Mouse (Mus musculus) embryonic facial prominence, embryonic 11.5 days (tissue): ENCODE data around the gene Fam45a. TPM values are rescaled to one million over a fixed set of nuclear protein-coding genes. Genes with fewer than 3 reads are reported as not detected.

Source experiments
- ATAC-seq: fragments of 200-750 bp; cut with Nextera tagmentation; replicated peaks from 2 replicates; pipeline ENCODE4 v1.8.0; 2017; ENCODE audit warnings: low read depth; ENCODE audit not compliant: insufficient number of reproducible peaks, low FRiP score, low TSS enrichment
- DNase-seq: peaks from one replicate; pipeline ENCODE4 v3.0.0-alpha.2; 2015; ENCODE audit warnings: low spot score
- H3K27ac ChIP-seq: fragments of 300-500 bp; sonication (generic); replicated peaks from 2 replicates; pipeline ENCODE4 v1.5.1; 2014; ENCODE audit warnings: mild to moderate bottlenecking, low read depth, low read length, control low read depth
- H3K27me3 ChIP-seq: fragments of 300-500 bp; sonication (generic); 2 replicates; pipeline ENCODE4 v1.6.1; 2014; ENCODE audit warnings: mild to moderate bottlenecking, low read length, moderate library complexity, mixed read lengths; ENCODE audit not compliant: control insufficient read depth, insufficient read depth
- H3K36me3 ChIP-seq: fragments of 300-500 bp; sonication (generic); replicated peaks from 2 replicates; pipeline ENCODE4 v1.6.1; 2014; ENCODE audit warnings: low read depth, mild to moderate bottlenecking, low read length, moderate library complexity, mixed read lengths; ENCODE audit not compliant: control insufficient read depth, insufficient read depth
- H3K4me1 ChIP-seq: fragments of 300-500 bp; sonication (generic); 2 replicates; pipeline ENCODE4 v1.6.1; 2014; ENCODE audit warnings: low read length, mixed read lengths; ENCODE audit not compliant: control insufficient read depth, insufficient read depth
- H3K4me2 ChIP-seq: fragments of 300-500 bp; sonication (generic); 2 replicates; pipeline ENCODE4 v1.6.1; 2014; ENCODE audit warnings: low read depth, mild to moderate bottlenecking, control low read depth, low read length, moderate library complexity
- H3K4me3 ChIP-seq: fragments of 300-500 bp; sonication (generic); 2 replicates; pipeline ENCODE4 v1.5.1; 2014; ENCODE audit warnings: low read depth, low read length, control low read depth
- H3K9ac ChIP-seq: fragments of 300-500 bp; sonication (generic); replicated peaks from 2 replicates; pipeline ENCODE4 v1.6.1; 2014; ENCODE audit warnings: mild to moderate bottlenecking, control low read depth, low read length
- H3K9me3 ChIP-seq: fragments of 300-500 bp; sonication (generic); replicated peaks from 2 replicates; pipeline ENCODE4 v1.6.1; 2016; ENCODE audit warnings: mild to moderate bottlenecking, low read length, inconsistent platforms, mixed read lengths; ENCODE audit not compliant: control insufficient read depth
- WGBS: fragments of 180-500 bp; shearing (Covaris S2); extraction: QIAGEN DNeasy Blood & Tissue Kit; methylation state at CpG from one replicate; pipeline ENCODE4 v1.1.7; 2014; 5-methylcytosine and 5-hydroxymethylcytosine counted together
- polyA plus RNA-seq: library from polyadenylated mRNA; unstranded; fragments of >200 nt; fragmentation: Nextera tagmentation; extraction: Ambion mirVana; gene quantifications from 2 replicates; pipeline ENCODE4 v1.2.1, GENCODE M21; 2014

The Fam45a gene
- polyA plus RNA-seq, 1 experiment from 2014 or later: 35.8 TPM

DNA sequence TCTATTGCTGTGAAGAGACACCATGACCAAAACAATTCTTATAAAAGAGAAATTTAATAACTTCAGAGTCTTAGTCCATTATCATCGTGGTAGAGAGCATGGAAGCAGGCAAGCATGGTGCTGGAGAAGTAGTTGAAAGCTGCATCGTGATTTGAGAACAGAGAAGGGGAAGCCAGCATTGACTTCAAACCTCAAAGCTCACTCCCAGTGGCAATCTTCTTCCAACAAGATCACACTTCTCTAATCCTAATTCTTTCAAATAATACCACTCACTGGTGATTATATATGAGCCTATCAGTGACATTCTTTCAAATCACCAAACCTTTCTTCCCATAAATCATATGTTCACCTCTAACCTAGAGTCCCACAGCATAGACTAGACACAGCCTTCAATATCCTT is 6.5 kb upstream of the Fam45a start:
- Histone ChIP-seq H3K4me1 (no peaks in the 10 kb centered on the region), H3K36me3 (no peaks in the 10 kb centered on the region), H3K9ac (no peak overlapping the region), H3K9me3 (no peaks in the 10 kb centered on the region), H3K4me2 (no peak overlapping the region), H3K27ac (no peak overlapping the region), H3K4me3 (no peak overlapping the region), H3K27me3 (no peaks in the 10 kb centered on the region)
- ATAC-seq (no peak), DNase-seq (no peak)
- 65% methylated on average over 2 of the region's 2 CpGs for WGBS

DNA sequence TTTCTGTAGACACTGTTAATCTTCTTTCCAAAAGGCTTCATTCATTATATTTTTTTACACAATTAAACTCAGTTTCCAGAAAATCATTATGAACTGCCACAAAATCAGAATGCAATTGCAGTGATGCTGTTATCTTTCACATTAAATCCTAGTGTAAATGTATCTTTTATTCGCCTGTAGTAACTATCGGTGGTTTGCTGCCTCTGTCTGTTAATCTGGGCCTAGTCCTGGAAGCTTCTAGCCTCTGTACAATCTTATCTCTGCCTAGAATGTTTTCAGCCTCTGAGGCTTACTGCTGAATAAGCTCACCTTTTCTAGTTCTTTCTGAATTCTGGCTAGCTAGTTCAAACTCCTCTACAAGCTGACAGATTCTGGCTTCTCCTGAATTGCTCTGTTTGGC is 1.5 kb upstream of the Fam45a start:
- Histone ChIP-seq H3K27me3 (no peaks in the 10 kb centered on the region), H3K4me1 (no peaks in the 10 kb centered on the region), H3K9me3 (no peaks in the 10 kb centered on the region), H3K27ac (no peak overlapping the region), H3K4me3 (no peak overlapping the region), H3K9ac (no peak overlapping the region), H3K36me3 (no peaks in the 10 kb centered on the region), H3K4me2 (no peak overlapping the region)
- DNase-seq: no peak
- WGBS: 94% methylated on average over 2 of the region's 2 CpGs
- no peak for ATAC-seq

GRCm38 (mm10) chr19:60812036-60812389 is 628 bp downstream of the Fam45a start:
- Histone ChIP-seq H3K4me2 (peak overlapping the region; percentile 66), H3K27me3 (no peaks in the 10 kb centered on the region), H3K4me3 (peak overlapping the region; percentile 52), H3K9me3 (no peaks in the 10 kb centered on the region), H3K4me1 (no peaks in the 10 kb centered on the region), H3K27ac (no peak overlapping the region), H3K36me3 (no peaks in the 10 kb centered on the region), H3K9ac (peak overlapping the region; percentile 66)
- WGBS: 26% methylated on average over 10 of the region's 10 CpGs
- ATAC-seq: no peak
- DNase-seq: no peak

DNA sequence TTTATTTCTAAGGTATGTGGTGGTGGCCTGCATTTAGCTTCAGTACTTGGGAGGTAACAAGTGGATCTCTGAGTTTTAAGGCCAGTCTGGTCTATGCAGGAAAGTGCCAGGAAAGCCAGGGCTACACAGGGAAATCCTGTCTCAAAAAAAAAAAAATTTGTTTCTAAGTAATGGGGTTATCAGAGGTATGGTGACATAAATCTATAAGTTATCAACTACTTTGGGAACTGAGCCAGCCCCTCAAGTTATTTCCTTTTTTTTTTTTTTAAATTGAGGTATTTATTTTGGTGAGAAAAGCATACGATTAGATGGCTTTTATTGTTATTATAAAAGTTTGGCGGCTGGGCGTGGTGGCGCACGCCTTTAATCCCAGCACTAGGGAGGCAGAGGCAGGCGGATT is 1.7 kb downstream of the Fam45a start:
- no peak overlapping the region for H3K4me2 ChIP-seq
- no peak for ATAC-seq
- no peaks in the 10 kb centered on the region for H3K27me3 ChIP-seq
- H3K9me3 ChIP-seq: no peaks in the 10 kb centered on the region
- no peaks in the 10 kb centered on the region for H3K36me3 ChIP-seq
- H3K27ac ChIP-seq: no peak overlapping the region
- H3K4me1 ChIP-seq: no peaks in the 10 kb centered on the region
- H3K9ac ChIP-seq: no peak overlapping the region
- WGBS: 95% methylated on average over 6 of the region's 6 CpGs
- no peak overlapping the region for H3K4me3 ChIP-seq
- DNase-seq: no peak

DNA sequence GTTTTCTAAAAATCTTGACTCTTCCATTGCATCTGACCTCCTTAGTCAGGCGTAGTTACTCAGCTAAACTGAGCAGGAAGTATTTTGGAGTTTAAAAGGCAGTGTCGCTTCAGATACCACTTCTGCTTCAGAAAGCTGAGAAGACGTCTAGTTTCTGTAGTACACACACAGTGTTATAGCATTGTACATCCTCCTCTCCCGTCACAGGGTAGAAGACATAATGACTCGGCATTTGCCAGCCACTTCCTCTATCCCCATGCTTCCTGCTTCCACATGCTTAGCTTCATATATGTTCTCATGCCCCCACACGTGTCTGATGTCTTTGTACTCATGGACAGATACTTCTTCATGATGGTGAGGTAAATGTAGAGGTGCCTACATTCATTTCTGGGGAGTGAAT is 7.3 kb downstream of the Fam45a start:
- no peak for DNase-seq
- no peak overlapping the region for H3K4me2 ChIP-seq
- no peak overlapping the region for H3K4me3 ChIP-seq
- ATAC-seq: no peak
- H3K4me1 ChIP-seq: no peaks in the 10 kb centered on the region
- no peak overlapping the region for H3K27ac ChIP-seq
- WGBS: 93% methylated on average over 6 of the region's 6 CpGs
- H3K9me3 ChIP-seq: no peaks in the 10 kb centered on the region
- no peaks in the 10 kb centered on the region for H3K27me3 ChIP-seq
- no peak overlapping the region for H3K9ac ChIP-seq
- peaks cover 4% of the 10 kb centered on the region for H3K36me3 ChIP-seq

DNA sequence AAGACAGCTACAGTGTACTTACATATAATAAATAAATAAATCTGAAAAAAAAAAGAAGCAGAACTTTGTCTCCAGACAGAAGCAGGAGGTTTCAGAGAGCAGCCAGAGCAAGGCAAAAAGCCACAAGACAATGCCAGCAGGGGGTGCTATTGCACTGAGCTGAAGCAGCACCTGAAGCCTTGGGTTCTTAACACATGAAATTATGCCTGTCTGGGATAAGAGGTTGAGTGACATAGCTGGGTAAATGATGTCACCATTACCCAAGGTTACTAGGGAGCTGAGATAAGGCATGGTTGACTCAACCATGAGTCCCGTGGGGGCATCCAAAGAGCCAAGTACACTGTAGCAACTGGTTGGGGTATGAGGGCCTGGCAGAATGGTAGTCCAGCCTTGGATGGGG is 26.4 kb downstream of the Fam45a start:
- no peak overlapping the region for H3K27ac ChIP-seq
- H3K4me1 ChIP-seq: no peaks in the 10 kb centered on the region
- H3K36me3 ChIP-seq: peaks cover 6% of the 10 kb centered on the region
- no peaks in the 10 kb centered on the region for H3K27me3 ChIP-seq
- H3K4me3 ChIP-seq: no peak overlapping the region
- ATAC-seq (no peak), DNase-seq (peak; percentile 79)
- no peak overlapping the region for H3K9ac ChIP-seq
- H3K9me3 ChIP-seq: no peaks in the 10 kb centered on the region
- WGBS: 87% methylated on average over 1 of the region's 1 CpGs
- H3K4me2 ChIP-seq: no peak overlapping the region

- H3K4me1 ChIP-seq: no peaks in the 10 kb centered on the region
- no peak overlapping the region for H3K4me3 ChIP-seq
- H3K27ac ChIP-seq: no peak overlapping the region
- no peak for ATAC-seq
- H3K4me2 ChIP-seq: no peak overlapping the region
- H3K9me3 ChIP-seq: no peaks in the 10 kb centered on the region
- no peaks in the 10 kb centered on the region for H3K27me3 ChIP-seq
- no peak for DNase-seq
- H3K36me3 ChIP-seq: no peaks in the 10 kb centered on the region
- no peak overlapping the region for H3K9ac ChIP-seq
Measured at GRCm38 (mm10) chr19:60843324-60843723, 31.9 kb downstream of the Fam45a start.

DNA sequence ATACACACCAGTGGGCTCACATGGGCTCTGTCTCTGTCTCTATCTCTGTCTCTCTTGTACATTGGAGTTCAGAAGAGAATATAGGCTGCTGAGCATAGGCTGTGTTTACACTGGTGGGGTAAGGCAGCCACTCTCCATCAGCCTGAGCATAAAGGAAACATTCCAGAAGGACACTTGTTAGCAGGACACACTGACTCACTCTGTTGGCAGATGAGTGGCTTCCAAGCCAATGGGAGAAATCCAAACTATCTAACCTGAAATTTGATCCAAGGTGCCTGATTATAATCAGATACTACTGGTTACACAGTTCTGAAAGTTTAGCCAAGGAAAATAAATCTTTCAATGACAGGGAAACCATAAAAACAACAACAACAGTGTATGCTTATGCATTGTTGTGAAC is 34.3 kb downstream of the Fam45a start:
- Histone ChIP-seq H3K27ac (no peak overlapping the region), H3K4me2 (no peak overlapping the region), H3K9ac (no peak overlapping the region), H3K4me1 (no peaks in the 10 kb centered on the region), H3K9me3 (no peaks in the 10 kb centered on the region), H3K27me3 (no peaks in the 10 kb centered on the region), H3K4me3 (no peak overlapping the region), H3K36me3 (no peaks in the 10 kb centered on the region)
- no peak for ATAC-seq
- no peak for DNase-seq
